Mouse (Mus musculus) kidney, adult 2 months (tissue): ENCODE results near the gene Ppp2r5c.

Experiments used
- CTCF ChIP-seq: fragments of 200-500 bp; conservative IDR thresholded peaks from 2 replicates; pipeline ENCODE4 v1.5.1; 2011; ENCODE audit warnings: low read depth, mild to moderate bottlenecking, control low read depth, low read length, moderate library complexity, mixed read lengths; ENCODE audit not compliant: insufficient read depth, insufficient read length
- POLR2A ChIP-seq: fragments of 200-500 bp; IDR thresholded peaks from one replicate; pipeline ENCODE4 v1.6.1; 2011; ENCODE audit warnings: low read depth, low read length, control low read depth

- TF ChIP-seq POLR2A (no peak), CTCF (no peak)
Observed at GRCm38 (mm10) chr12:110533832-110534231, 86.9 kb downstream of the Ppp2r5c start.
